Mouse (Mus musculus) thymus, postnatal 14 days (tissue): Measurements from ENCODE around the gene Glis1.
A peak's percentile ranks its signal among the peaks of the same experiment; 100 is the strongest.

Experiments used
- DNase-seq: peaks from one replicate; pipeline ENCODE4 v3.0.0; 2021

Glis1 gene

GRCm38 (mm10) chr4:107637670-107638069 lies 203.3 kb downstream of the Glis1 start:
- DNase-seq = peak; percentile 47

- DNase-seq = no peak
Observed at GRCm38 (mm10) chr4:107638303-107638702, 203.9 kb downstream of the Glis1 start.

- no peak for DNase-seq
Observed at GRCm38 (mm10) chr4:107641624-107642023, 207.2 kb downstream of the Glis1 start.

GRCm38 (mm10) chr4:107648959-107649485 lies 214.6 kb downstream of the Glis1 start:
- no peak for DNase-seq

GRCm38 (mm10) chr4:107651021-107651496 lies 216.7 kb downstream of the Glis1 start:
- no peak for DNase-seq

- peak; percentile 54 for DNase-seq
Observed at GRCm38 (mm10) chr4:107652598-107653279, 218.3 kb downstream of the Glis1 start.

GRCm38 (mm10) chr4:107653280-107653643 lies 218.9 kb downstream of the Glis1 start:
- DNase-seq = no peak

GRCm38 (mm10) chr4:107660649-107661048 lies 226.3 kb downstream of the Glis1 start:
- no peak for DNase-seq

- no peak for DNase-seq
Observed at GRCm38 (mm10) chr4:107668514-107668913, 234.1 kb downstream of the Glis1 start.

GRCm38 (mm10) chr4:107670731-107671130 lies 236.3 kb downstream of the Glis1 start:
- DNase-seq = no peak

GRCm38 (mm10) chr4:107673638-107674321 lies 239.4 kb downstream of the Glis1 start:
- DNase-seq = peak; percentile 89

GRCm38 (mm10) chr4:107674322-107674644 lies 239.9 kb downstream of the Glis1 start:
- no peak for DNase-seq

GRCm38 (mm10) chr4:107675645-107676044 lies 241.3 kb downstream of the Glis1 start:
- DNase-seq = no peak

GRCm38 (mm10) chr4:107680311-107681098 lies 246.1 kb downstream of the Glis1 start:
- DNase-seq = no peak

GRCm38 (mm10) chr4:107681099-107681849 lies 246.9 kb downstream of the Glis1 start:
- DNase-seq = no peak

- no peak for DNase-seq
Observed at GRCm38 (mm10) chr4:107683006-107683756, 248.8 kb downstream of the Glis1 start.

- DNase-seq = no peak
Observed at GRCm38 (mm10) chr4:107684130-107684529, 249.7 kb downstream of the Glis1 start, which contains the start of gene Dmrtb1. Gene Dmrtb1 (minus strand): TSS chr4:107684230.
